Mouse (Mus musculus) hematopoietic stem cell, adult 5-6 weeks (primary cell): ENCODE measurements around the gene Tmc6. TPM values are rescaled to one million over a fixed set of nuclear protein-coding genes. Genes with fewer than 3 reads are reported as not detected.

Experiments used
- ATAC-seq, 2 experiments: fragments of 125-278 bp in 1 of 2; replicated peaks in 1 of 2; 2 replicates each; pipeline ENCODE4 v1.8.0; 2016 to 2017; ENCODE audit warnings: inconsistent platforms in 2 of 2, mild to moderate bottlenecking in 2 of 2, moderate number of reproducible peaks in 2 of 2, low read depth in 1 of 2, moderate TSS enrichment in 1 of 2; ENCODE audit not compliant: low FRiP score in 2 of 2, poor library complexity in 2 of 2, severe bottlenecking in 2 of 2, insufficient read depth in 1 of 2, low TSS enrichment in 1 of 2
- total RNA-seq: library from RNA; stranded (forward); fragments of 172-1452, 232-1000 nt; gene quantifications from 2 replicates; pipeline ENCODE4 v1.2.3, GENCODE M21; 2017

The Tmc6 gene
- total RNA-seq, 1 experiment from 2014 or later: 23.0 TPM

DNA sequence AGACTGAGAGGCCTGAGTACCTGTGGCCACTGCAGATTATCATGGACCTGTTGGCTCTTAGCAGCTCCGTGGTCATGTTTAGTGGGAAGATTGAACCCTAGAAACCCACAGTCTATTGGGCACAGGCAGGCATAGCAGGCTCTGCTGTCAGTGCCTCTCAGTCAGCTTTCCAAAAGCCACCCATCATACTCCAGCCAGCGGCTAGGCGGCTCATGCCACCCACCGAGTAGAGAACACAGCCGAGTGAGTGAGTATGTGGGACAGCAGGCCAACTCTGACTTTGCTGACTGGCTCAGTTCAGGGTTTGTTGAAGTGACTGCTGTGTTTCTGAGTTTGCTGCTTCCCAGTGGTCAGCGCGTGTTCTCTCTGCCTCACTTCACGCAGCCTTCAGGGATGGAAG lies 39.8 kb downstream of the Tmc6 start:
- ATAC-seq: no peak

DNA sequence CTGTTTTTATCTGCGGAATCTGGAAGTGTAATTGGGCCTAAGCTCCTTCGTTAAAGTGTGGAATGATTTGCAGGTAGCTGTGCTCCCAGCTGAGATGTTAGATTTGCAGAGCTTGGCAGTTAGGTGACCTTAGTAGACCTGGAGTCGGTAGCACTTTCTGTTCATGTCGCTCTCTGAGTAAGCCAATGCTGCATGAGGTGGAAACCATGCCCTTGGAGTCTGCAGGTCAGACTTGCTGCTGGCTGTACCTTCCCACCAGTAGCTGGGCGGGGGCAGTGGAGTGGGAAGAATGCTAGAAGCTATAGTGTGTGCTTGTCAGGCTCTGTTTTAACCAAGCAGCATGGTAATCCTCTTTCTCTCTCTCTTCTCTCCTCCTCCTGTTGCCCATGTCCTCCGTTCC lies 40.9 kb downstream of the Tmc6 start:
- no peak for ATAC-seq

DNA sequence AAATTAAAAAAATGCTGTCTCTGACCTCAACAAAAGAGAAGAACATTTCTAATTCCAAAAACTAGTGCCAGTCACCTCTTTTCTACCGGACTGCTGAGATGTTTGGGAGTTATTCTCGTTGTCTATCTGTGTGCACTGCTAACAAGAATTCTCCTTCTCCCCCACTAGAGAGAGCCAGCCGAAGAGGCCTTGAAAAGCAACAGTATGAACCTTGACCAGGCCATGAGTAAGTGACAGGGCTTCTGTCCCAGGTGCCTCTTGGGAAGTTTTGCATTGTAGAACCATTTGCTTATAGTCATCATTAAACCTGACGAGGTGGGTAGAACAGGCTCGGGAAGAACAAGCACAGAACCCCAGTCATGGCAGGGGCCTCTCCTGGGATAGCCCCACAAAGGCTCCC lies 43.9 kb downstream of the Tmc6 start:
- ATAC-seq: no peak

DNA sequence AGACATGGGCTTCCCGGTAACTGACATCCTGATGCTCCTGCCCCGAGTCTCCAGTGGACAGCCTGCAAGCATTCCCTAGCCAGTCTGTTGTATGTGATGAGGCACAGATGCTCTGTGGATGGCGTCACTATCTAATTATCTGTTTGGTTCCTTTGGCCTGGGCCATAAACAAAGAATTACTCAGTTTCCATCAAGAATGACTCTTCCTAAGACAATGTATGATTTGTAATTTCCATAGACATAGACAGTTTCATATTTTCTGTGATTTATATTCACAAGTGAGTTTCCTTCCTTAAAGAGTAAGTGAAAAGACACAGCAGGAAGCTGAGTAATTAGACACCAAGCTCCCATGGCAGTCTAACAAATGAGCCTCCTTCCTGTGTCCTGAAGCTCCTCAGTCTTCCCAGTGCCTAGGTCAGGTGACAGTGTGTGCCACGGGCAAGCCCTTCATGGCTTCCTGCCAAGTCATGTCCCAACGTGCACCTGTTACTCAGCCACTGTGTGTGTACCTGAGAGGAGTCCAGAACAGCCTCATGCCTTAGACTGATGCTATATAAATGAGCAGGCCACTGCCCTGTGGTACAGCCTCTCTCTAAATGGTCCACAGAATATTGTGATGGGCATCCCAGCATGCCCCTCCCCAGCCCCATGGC lies 45.8 kb downstream of the Tmc6 start:
- ATAC-seq: no peak

DNA sequence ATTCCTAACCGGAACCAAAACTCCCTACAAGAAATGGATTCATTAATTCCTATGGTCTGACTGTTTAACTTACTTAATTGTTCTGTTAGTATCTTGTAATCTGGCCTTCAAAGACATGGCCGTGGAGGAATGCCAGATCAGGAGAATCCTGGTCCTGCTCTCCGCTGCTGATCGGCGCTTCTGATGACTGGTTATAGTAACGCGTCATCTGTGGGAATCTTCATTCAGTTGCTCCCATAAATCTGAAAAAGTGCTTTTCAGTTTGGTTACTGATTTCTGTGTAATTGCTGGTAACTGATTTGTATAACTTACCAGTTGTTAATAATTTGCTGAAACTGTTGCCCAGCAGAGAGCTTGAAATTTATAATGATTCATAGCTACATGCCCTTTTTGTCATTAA lies 50.5 kb downstream of the Tmc6 start:
- ATAC-seq: no peak

DNA sequence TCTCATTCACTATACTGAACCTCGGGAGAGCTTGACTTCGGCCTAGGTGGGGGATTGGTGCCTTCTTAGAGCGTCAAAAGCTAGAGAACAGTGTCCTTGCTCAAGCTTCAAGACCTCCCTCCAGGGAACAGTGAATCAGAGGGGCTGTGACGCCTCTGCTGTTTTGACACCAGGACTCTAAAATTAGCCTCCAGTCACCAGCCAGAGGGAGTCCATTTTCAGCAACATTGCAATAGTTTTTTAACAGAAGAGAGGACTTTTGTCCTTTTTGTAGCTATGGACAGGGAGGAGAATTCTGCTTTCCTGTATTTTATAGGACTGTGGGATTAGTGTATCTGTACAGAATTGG lies 51.5 kb downstream of the Tmc6 start:
- no peak for ATAC-seq

DNA sequence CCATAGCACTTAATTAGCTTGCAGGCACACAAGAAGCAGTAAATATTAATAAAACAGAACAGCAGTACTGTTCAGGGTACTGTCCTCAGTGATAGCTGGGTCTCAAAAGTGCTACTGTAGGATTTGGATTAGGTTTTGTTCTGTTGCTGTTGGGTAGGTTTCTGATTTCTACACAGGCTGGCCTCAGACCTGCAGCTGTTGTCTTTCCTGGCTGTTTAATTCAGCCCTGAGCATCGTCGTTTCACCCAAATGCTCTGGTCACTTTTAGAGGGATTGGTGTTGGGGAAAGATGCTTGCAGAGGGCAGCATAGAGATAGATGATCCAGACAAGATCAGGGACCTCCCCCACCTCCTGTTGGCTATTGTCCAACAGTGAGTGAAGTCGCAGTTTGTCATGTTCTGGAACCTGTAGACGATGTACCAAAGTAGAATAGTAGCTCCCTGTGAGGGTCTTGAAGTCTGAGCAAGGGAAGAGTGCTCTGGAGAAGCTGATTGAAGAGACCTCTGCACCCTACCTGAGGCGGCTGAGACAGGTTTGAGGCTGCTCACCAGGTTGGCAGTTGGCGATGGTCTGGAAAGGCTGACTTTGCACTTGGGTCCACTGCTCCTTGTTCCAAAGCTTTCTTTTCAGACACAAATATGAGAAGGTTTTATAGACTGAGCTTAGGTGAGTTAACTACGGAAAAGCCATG lies 52.1 kb downstream of the Tmc6 start:
- ATAC-seq: no peak

DNA sequence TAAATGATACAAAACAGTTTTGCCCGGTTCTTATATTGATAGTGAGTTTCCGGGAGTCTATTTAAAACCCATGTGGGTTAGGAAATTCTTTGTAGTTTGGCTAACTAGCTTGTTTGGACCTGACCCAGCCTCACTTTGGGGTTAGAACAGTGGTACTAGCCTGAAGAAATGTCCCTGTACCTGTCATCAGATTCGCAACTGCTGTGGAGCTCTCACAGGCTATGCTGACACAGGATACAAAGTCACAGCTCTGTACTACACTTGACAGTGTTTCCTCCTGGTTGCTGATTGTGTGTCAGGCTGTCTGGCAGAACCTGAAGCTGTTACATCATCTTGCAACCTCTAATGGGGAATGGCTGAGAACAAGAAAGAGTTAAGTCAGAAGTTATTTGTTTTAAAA lies 52.7 kb downstream of the Tmc6 start:
- ATAC-seq: no peak

DNA sequence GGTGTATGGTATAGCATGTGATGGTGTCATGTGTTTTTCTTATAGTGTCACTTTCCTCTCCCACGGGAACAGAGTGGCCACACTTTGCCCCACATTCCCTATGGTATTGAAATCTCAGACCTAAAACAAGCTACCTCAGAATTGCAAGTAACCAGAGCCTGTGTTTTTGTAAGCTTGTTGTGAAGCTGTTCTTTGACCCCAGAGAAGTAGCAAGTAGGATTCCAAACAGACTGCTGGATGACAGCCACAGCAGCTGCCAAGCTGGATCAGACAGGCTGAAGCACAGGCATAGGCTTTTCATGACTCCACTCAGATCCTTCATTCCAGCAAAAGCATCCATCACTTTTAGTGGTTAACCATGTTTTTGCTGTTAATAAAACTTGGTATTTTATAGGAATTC lies 53.2 kb downstream of the Tmc6 start:
- ATAC-seq: no peak

DNA sequence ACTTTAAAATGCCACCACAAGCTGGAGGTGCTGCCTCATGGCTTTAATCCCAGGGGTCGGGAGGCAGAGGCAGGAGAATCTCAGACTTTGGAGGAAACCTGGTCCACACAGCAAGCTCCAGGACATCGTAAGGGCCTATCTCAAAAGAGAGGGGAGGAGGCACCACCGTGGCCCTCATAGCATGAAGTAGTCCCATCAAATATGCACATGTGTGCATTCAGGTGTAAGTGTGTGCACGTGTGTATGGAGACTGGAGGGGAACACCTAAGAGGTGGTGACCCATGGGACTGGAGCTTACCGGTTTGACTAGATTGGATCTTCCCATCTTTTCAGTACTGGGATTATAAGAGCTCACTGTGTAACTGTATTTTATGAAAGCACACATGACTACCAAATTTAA lies 53.8 kb downstream of the Tmc6 start:
- no peak for ATAC-seq

DNA sequence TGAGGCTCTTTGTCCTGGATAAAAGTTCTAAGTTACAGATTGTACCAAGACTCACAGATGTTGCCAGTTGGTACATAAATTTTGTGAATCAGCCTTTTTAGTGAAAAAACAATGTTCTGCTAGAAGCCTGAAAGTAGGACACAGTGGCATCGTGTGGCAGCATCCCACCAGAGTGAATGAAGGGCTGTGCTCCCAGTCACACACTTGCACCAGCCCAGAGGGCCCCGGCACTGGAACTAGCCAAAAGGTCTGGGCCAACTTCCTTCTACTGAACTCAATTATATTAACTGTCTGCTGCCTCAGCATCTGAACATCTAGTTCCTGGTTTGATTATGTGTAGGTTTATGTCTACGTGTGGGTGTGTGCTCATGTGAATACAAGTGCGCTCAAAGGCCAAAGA lies 55.0 kb downstream of the Tmc6 start:
- no peak for ATAC-seq

DNA sequence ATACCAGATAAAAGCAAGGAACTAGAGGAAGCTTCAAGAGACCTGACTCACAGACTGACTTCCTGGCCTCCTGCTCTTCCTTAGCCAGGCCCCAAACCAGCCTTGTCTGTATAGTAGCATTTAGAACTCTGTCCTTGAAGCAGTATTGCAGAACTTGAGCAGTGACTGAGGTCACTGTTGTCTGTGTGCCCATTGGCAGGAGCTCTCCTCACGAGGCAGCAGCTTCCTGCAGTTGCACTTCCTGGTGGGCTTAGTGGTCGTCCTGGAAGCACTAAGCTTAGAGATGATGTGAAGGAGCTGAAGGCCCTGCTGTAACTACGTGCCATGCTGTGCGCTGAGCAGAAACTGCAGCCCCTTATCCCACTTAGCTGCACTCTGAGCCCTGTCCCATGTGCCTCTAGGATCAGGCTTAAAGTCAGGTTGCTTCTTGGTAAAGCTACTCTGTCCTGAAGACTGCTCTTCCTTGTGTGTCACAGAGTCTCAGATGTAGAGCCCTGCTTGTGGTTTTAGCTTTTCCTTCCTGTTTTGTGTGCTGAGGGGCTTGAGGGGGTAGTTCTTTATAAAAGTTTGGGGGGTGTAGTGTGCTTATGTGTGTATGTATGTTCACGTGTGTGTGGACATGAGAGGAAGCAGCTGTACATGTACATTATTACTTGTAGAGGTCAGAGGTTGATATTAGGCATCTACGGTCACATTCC lies 57.2 kb downstream of the Tmc6 start:
- ATAC-seq: peak; percentile 58 to 62

DNA sequence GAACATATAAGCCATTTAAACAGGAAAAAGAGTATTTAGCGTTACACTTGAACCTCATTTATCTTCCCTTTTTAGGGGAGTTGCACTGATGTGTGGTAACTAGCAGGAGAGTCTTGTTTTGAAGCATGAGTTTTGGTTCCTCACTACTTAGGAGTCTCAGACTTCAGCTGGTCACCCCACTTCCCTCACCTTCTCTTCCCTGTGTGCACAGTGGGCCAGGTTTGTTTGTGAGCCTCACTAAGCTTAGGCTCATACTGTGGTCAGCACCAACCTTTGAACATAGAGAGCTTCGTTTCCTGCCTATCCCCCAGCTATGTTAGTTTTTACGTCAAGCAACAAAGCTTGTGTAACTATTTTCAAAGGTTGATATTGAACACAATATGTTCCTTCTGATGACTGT lies 63.2 kb downstream of the Tmc6 start:
- ATAC-seq: no peak

Other genes with a start within 250 kb of the Tmc6 start
- gene Tnrc6c, start 127.9 kb downstream of the Tmc6 start, total RNA-seq: 24.6 and 25.4 TPM in 2 replicates
- gene Tmc8, start 122 bp downstream of the Tmc6 start, total RNA-seq: 1.5 and 2.9 TPM in 2 replicates
- gene 6030468B19Rik, start 15.5 kb upstream of the Tmc6 start, total RNA-seq: 0.30 TPM in 1 of 2 replicates, not detected in the other
- gene Gm20708, start 27.5 kb upstream of the Tmc6 start, total RNA-seq: 1.9 TPM in 1 of 2 replicates, not detected in the other
- 81.0 and 97.1 TPM in 2 replicates for gene Syngr2, start 27.5 kb upstream of the Tmc6 start, total RNA-seq
- 3.9 and 4.5 TPM in 2 replicates for gene Afmid, start 43.7 kb upstream of the Tmc6 start, total RNA-seq
- 40.1 and 49.0 TPM in 2 replicates for gene Tk1, start 43.9 kb upstream of the Tmc6 start, total RNA-seq
- 114 and 124 TPM in 2 replicates for gene Birc5, start 67.1 kb upstream of the Tmc6 start, total RNA-seq
- not detected in 2 replicates for gene Tmem235, start 78.6 kb upstream of the Tmc6 start, total RNA-seq
- 5.4 and 5.9 TPM in 2 replicates for gene Tha1, start 91.3 kb upstream of the Tmc6 start, total RNA-seq
- gene Socs3, start 187.8 kb upstream of the Tmc6 start, total RNA-seq: 38.0 and 44.5 TPM in 2 replicates
- gene Pgs1, start 204.1 kb upstream of the Tmc6 start, total RNA-seq: 8.1 and 18.7 TPM in 2 replicates